Mouse (Mus musculus): Measurements from ENCODE around the gene Gng4. TPM values are rescaled to one million over a fixed set of nuclear protein-coding genes. Genes with fewer than 3 reads are reported as not detected.
"Not testable (repeated sequence)": the region's sequence is repeated elsewhere in the genome, so short reads cannot be mapped to it uniquely, and the experiment has no call there.

Gng4 gene
- polyA plus RNA-seq, 1 experiment from 2014 or later: 75.6 TPM

GRCm38 (mm10) chr13:13783296-13783695 is 563 bp upstream of the Gng4 start:
- Histone ChIP-seq H3K9ac (peak overlapping the region; percentile 78; the same call in 1 of the 2 replicates), H3K4me1 (replicated peaks; ENCODE audit: control insufficient read depth, insufficient read depth, low read length) (peaks cover 19% of the 10 kb centered on the region), H3K36me3 (replicated peaks; ENCODE audit: control insufficient read depth, insufficient read depth) (no peaks in the 10 kb centered on the region), H3K9me3 (ENCODE audit: control insufficient read depth, low read length) (no peaks in the 10 kb centered on the region), H3K27ac (no peak overlapping the region), H3K27me3 (ENCODE audit: control insufficient read depth, insufficient read depth, low read length) (peaks cover 23% of the 10 kb centered on the region), H3K4me2 (replicated peaks) (peak overlapping the region; percentile 84), H3K4me3 (replicated peaks; ENCODE audit: low read length) (peak overlapping the region; percentile 73; the same call in 1 of the 2 replicates)
- DNase-seq (ENCODE audit: low spot score) (no peak), ATAC-seq (ENCODE audit: low FRiP score) (no peak)
- WGBS: 39% methylated on average over 7 of the region's 7 CpGs

- H3K27me3 ChIP-seq (ENCODE audit: control insufficient read depth, insufficient read depth, low read length): peaks cover 23% of the 10 kb centered on the region
- H3K4me3 ChIP-seq (replicated peaks; ENCODE audit: low read length): peak overlapping the region; percentile 73
- under 1% methylated on average over 58 of the region's 59 CpGs for WGBS
These were observed 619 bp downstream of the Gng4 start for GRCm38 (mm10) chr13:13784420-13784936.

GRCm38 (mm10) chr13:13784981-13785783 is 1.3 kb downstream of the Gng4 start:
- ATAC-seq (ENCODE audit: low FRiP score) (peak; percentile 3; the same call in 1 of the 2 replicates), DNase-seq (ENCODE audit: low spot score) (peak; percentile 44)
- Histone ChIP-seq H3K36me3 (replicated peaks; ENCODE audit: control insufficient read depth, insufficient read depth) (no peaks in the 10 kb centered on the region), H3K27me3 (ENCODE audit: control insufficient read depth, insufficient read depth, low read length) (peaks cover 23% of the 10 kb centered on the region), H3K4me2 (replicated peaks) (peak overlapping the region; percentile 84), H3K4me1 (replicated peaks; ENCODE audit: control insufficient read depth, insufficient read depth, low read length) (peaks cover 19% of the 10 kb centered on the region), H3K27ac (peak overlapping the region; percentile 61; the same call in 1 of the 2 replicates), H3K9me3 (ENCODE audit: control insufficient read depth, low read length) (no peaks in the 10 kb centered on the region), H3K4me3 (replicated peaks; ENCODE audit: low read length) (peak overlapping the region; percentile 73), H3K9ac (peak overlapping the region; percentile 78)
- 1% methylated on average over 29 of the region's 30 CpGs for WGBS

More at GRCm38 (mm10) chr13:13784420-13784936, 619 bp downstream of the Gng4 start:
- Histone ChIP-seq H3K9ac (peak overlapping the region; percentile 78), H3K4me1 (replicated peaks; ENCODE audit: control insufficient read depth, insufficient read depth, low read length) (peaks cover 19% of the 10 kb centered on the region), H3K27ac (peak overlapping the region; percentile 61), H3K4me2 (replicated peaks) (peak overlapping the region; percentile 84), H3K36me3 (replicated peaks; ENCODE audit: control insufficient read depth, insufficient read depth) (no peaks in the 10 kb centered on the region), H3K9me3 (ENCODE audit: control insufficient read depth, low read length) (no peaks in the 10 kb centered on the region)
- ATAC-seq (ENCODE audit: low FRiP score): peak; percentile 74
- peak; percentile 37 for DNase-seq (ENCODE audit: low spot score)

- Histone ChIP-seq H3K4me1 (replicated peaks; ENCODE audit: control insufficient read depth, insufficient read depth, low read length) (peaks cover 19% of the 10 kb centered on the region), H3K4me3 (replicated peaks; ENCODE audit: low read length) (no peak overlapping the region), H3K9ac (no peak overlapping the region), H3K36me3 (replicated peaks; ENCODE audit: control insufficient read depth, insufficient read depth) (no peaks in the 10 kb centered on the region), H3K9me3 (ENCODE audit: control insufficient read depth, low read length) (no peaks in the 10 kb centered on the region), H3K27ac (no peak overlapping the region), H3K27me3 (ENCODE audit: control insufficient read depth, insufficient read depth, low read length) (peaks cover 23% of the 10 kb centered on the region), H3K4me2 (replicated peaks) (no peak overlapping the region)
- 82% methylated on average over 6 of the region's 6 CpGs for WGBS
- DNase-seq (ENCODE audit: low spot score): no peak
- no peak for ATAC-seq (ENCODE audit: low FRiP score)
These were observed 3.1 kb downstream of the Gng4 start for GRCm38 (mm10) chr13:13786971-13787370.

GRCm38 (mm10) chr13:13788070-13788469 is 4.2 kb downstream of the Gng4 start:
- 95% methylated on average over 4 of the region's 4 CpGs for WGBS

GRCm38 (mm10) chr13:13791981-13792380 is 8.1 kb downstream of the Gng4 start:
- no peak overlapping the region for H3K9ac ChIP-seq
- ATAC-seq (ENCODE audit: low FRiP score): no peak
- no peak overlapping the region for H3K4me3 ChIP-seq (replicated peaks; ENCODE audit: low read length)
- H3K4me2 ChIP-seq (replicated peaks): no peak overlapping the region
- H3K27ac ChIP-seq: no peak overlapping the region
- no peaks in the 10 kb centered on the region for H3K4me1 ChIP-seq (replicated peaks; ENCODE audit: control insufficient read depth, insufficient read depth, low read length)
- WGBS: 91% methylated on average over 3 of the region's 3 CpGs
- H3K9me3 ChIP-seq (ENCODE audit: control insufficient read depth, low read length): no peaks in the 10 kb centered on the region
- no peaks in the 10 kb centered on the region for H3K36me3 ChIP-seq (replicated peaks; ENCODE audit: control insufficient read depth, insufficient read depth)
- no peaks in the 10 kb centered on the region for H3K27me3 ChIP-seq (ENCODE audit: control insufficient read depth, insufficient read depth, low read length)
- no peak for DNase-seq (ENCODE audit: low spot score)

More at GRCm38 (mm10) chr13:13788070-13788469, 4.2 kb downstream of the Gng4 start:
- Histone ChIP-seq H3K4me1 (replicated peaks; ENCODE audit: control insufficient read depth, insufficient read depth, low read length) (peaks cover 19% of the 10 kb centered on the region), H3K9me3 (ENCODE audit: control insufficient read depth, low read length) (no peaks in the 10 kb centered on the region), H3K27ac (no peak overlapping the region), H3K9ac (no peak overlapping the region), H3K4me3 (replicated peaks; ENCODE audit: low read length) (no peak overlapping the region), H3K4me2 (replicated peaks) (no peak overlapping the region), H3K27me3 (ENCODE audit: control insufficient read depth, insufficient read depth, low read length) (peaks cover 14% of the 10 kb centered on the region), H3K36me3 (replicated peaks; ENCODE audit: control insufficient read depth, insufficient read depth) (no peaks in the 10 kb centered on the region)
- DNase-seq (ENCODE audit: low spot score) (no peak), ATAC-seq (ENCODE audit: low FRiP score) (no peak)

- Histone ChIP-seq H3K36me3 (replicated peaks; ENCODE audit: control insufficient read depth, insufficient read depth) (no peaks in the 10 kb centered on the region), H3K27ac (no peak overlapping the region), H3K4me1 (replicated peaks; ENCODE audit: control insufficient read depth, insufficient read depth, low read length) (no peaks in the 10 kb centered on the region; the same call in 1 of the 2 replicates), H3K9me3 (ENCODE audit: control insufficient read depth, low read length) (no peaks in the 10 kb centered on the region), H3K27me3 (ENCODE audit: control insufficient read depth, insufficient read depth, low read length) (no peaks in the 10 kb centered on the region), H3K4me2 (replicated peaks) (no peak overlapping the region), H3K4me3 (replicated peaks; ENCODE audit: low read length) (no peak overlapping the region), H3K9ac (no peak overlapping the region)
- no peak for DNase-seq (ENCODE audit: low spot score)
- 31% methylated on average over 5 of the region's 5 CpGs for WGBS
- ATAC-seq (ENCODE audit: low FRiP score): no peak
These were observed 11.4 kb downstream of the Gng4 start for GRCm38 (mm10) chr13:13795166-13795832.

- WGBS: 86% methylated on average over 1 of the region's 1 CpGs
- no peaks in the 10 kb centered on the region; the same call in 1 of the 2 replicates for H3K4me1 ChIP-seq (replicated peaks; ENCODE audit: control insufficient read depth, insufficient read depth, low read length)
- no peak overlapping the region for H3K4me3 ChIP-seq (replicated peaks; ENCODE audit: low read length)
- H3K36me3 ChIP-seq (replicated peaks; ENCODE audit: control insufficient read depth, insufficient read depth): no peaks in the 10 kb centered on the region
- no peak overlapping the region for H3K27ac ChIP-seq
- no peaks in the 10 kb centered on the region for H3K27me3 ChIP-seq (ENCODE audit: control insufficient read depth, insufficient read depth, low read length)
- no peak overlapping the region for H3K9ac ChIP-seq
- H3K9me3 ChIP-seq (ENCODE audit: control insufficient read depth, low read length): no peaks in the 10 kb centered on the region
- DNase-seq (ENCODE audit: low spot score) (no peak), ATAC-seq (ENCODE audit: low FRiP score) (no peak)
- no peak overlapping the region for H3K4me2 ChIP-seq (replicated peaks)
These were observed 12.2 kb downstream of the Gng4 start for GRCm38 (mm10) chr13:13796082-13796481.

GRCm38 (mm10) chr13:13797816-13798215 is 14.0 kb downstream of the Gng4 start:
- not testable (repeated sequence) for H3K9ac ChIP-seq; H3K4me3 ChIP-seq (replicated peaks; ENCODE audit: low read length); ATAC-seq (ENCODE audit: low FRiP score); H3K4me2 ChIP-seq (replicated peaks); H3K36me3 ChIP-seq (replicated peaks; ENCODE audit: control insufficient read depth, insufficient read depth); H3K27me3 ChIP-seq (ENCODE audit: control insufficient read depth, insufficient read depth, low read length); H3K27ac ChIP-seq; H3K9me3 ChIP-seq (ENCODE audit: control insufficient read depth, low read length); H3K4me1 ChIP-seq (replicated peaks; ENCODE audit: control insufficient read depth, insufficient read depth, low read length); DNase-seq (ENCODE audit: low spot score)
- 91% methylated on average over 12 of the region's 12 CpGs for WGBS
